Mouse (Mus musculus) lung, adult 2 months (tissue): Measurements from ENCODE around the gene Tmem80. TPM values are rescaled to one million over a fixed set of nuclear protein-coding genes. Genes with fewer than 3 reads are reported as not detected.

Source experiments
- DNase-seq: peaks from one replicate; pipeline ENCODE4 v3.0.0; 2022
- H3K4me1 ChIP-seq: fragments of 200-500 bp; 2 replicates; pipeline ENCODE4 v1.6.1; 2011; ENCODE audit warnings: low read length; ENCODE audit not compliant: control insufficient read depth, insufficient read depth
- H3K4me3 ChIP-seq: fragments of 200-500 bp; replicated peaks from 2 replicates; pipeline ENCODE3; 2011; ENCODE audit warnings: low read depth, mild to moderate bottlenecking, control low read depth, low read length; ENCODE audit errors: extremely low read depth
- CTCF ChIP-seq: fragments of 200-500 bp; IDR thresholded peaks from 2 replicates; pipeline ENCODE4 v1.5.1; 2011; ENCODE audit warnings: mild to moderate bottlenecking, low read length, control low read depth; ENCODE audit not compliant: insufficient read depth
- POLR2A ChIP-seq: fragments of 200-500 bp; IDR thresholded peaks from 2 replicates; pipeline ENCODE4 v1.6.1; 2011; ENCODE audit warnings: low read depth, mild to moderate bottlenecking, control low read depth, low read length, borderline replicate concordance; ENCODE audit errors: extremely low read depth
- WGBS: fragments of 180-500 bp; shearing (Covaris S2); methylation state at CpG from one replicate; pipeline ENCODE4 v1.1.7; 2018; 5-methylcytosine and 5-hydroxymethylcytosine counted together
- polyA plus RNA-seq: library from polyadenylated mRNA; depleted of rRNA; stranded (reverse); fragments of >200 nt; gene quantifications from 2 replicates; pipeline ENCODE4 v1.2.3, GENCODE M21; 2012

Gene Tmem80
- polyA plus RNA-seq, 1 experiment: 49.2 TPM

DNA sequence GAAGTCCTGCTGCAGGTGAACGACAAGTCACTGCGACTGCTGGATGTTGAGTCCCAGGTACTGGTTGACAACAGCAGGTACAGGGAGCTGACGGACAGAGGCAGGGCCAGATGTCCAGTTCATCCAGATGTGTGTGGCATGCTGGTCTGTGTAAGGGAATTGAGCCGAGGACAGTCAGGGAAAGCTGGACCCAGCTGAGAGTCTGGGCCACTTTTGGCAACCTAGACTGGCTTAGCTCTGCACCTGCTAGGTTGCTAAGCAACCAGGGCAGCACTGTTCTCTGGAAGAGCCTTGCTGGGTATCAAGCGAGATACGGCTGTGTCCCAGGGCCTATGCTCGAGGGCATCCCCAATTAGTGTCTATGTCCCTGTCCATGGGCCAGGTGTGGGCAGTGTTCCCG, 27.5 kb downstream of the Tmem80 start:
- 81% methylated on average over 8 of the region's 8 CpGs for WGBS
- TF ChIP-seq CTCF: no peak
- no peak for TF ChIP-seq POLR2A
- DNase-seq: no peak
- Histone ChIP-seq H3K4me1 (no peaks in the 10 kb centered on the region), H3K4me3 (no peak overlapping the region)

GRCm38 (mm10) chr7:141355626-141356326, 28.2 kb downstream of the Tmem80 start:
- DNase-seq: no peak
- no peak overlapping the region for H3K4me3 ChIP-seq
- 0 out of 2 replicates have a peak, but pooled peaks have one; percentile 9 for TF ChIP-seq CTCF
- no peak for TF ChIP-seq POLR2A
- no peaks in the 10 kb centered on the region for H3K4me1 ChIP-seq
- 62% methylated on average over 12 of the region's 12 CpGs for WGBS

- TF ChIP-seq CTCF: no peak
- TF ChIP-seq POLR2A: no peak
- Histone ChIP-seq H3K4me3 (no peak overlapping the region), H3K4me1 (no peaks in the 10 kb centered on the region)
- WGBS: 72% methylated on average over 14 of the region's 14 CpGs
- DNase-seq: no peak
Measured at GRCm38 (mm10) chr7:141356971-141357370, 29.4 kb downstream of the Tmem80 start.

DNA sequence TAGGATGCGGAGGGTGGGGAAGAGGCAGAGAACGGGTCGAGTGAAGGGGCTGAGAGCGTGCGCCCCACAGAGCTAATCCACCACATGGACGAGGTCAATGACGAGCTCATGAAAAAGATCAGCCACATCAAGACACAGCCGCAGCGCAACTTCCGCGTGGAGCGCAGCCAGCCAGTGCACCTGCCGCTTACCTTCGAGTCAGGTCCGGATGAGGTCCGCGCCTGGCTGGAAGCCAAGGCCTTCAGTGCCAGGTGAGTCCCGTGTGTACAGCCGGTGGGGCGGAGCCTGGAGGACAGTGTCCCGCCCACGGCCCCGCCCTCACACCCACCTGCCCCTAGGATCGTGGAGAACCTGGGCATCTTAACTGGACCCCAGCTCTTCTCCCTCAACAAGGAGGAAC, 34.0 kb downstream of the Tmem80 start:
- 15% methylated on average over 24 of the region's 24 CpGs for WGBS

GRCm38 (mm10) chr7:141363106-141363751, 35.7 kb downstream of the Tmem80 start:
- WGBS: 55% methylated on average over 4 of the region's 4 CpGs
- Histone ChIP-seq H3K4me1 (no peaks in the 10 kb centered on the region), H3K4me3 (no peak overlapping the region)
- peak; percentile 55 for DNase-seq
- TF ChIP-seq POLR2A (no peak), CTCF (peak; percentile 72)

More for the DNA sequence above, 34.0 kb downstream of the Tmem80 start:
- DNase-seq: peak; percentile 52
- no peaks in the 10 kb centered on the region for H3K4me1 ChIP-seq
- no peak overlapping the region for H3K4me3 ChIP-seq
- TF ChIP-seq CTCF (no peak), POLR2A (no peak)

- WGBS: 70% methylated on average over 2 of the region's 2 CpGs
- Histone ChIP-seq H3K4me1 (no peaks in the 10 kb centered on the region), H3K4me3 (no peak overlapping the region)
- DNase-seq: no peak
- TF ChIP-seq CTCF: no peak
- no peak for TF ChIP-seq POLR2A
Measured at GRCm38 (mm10) chr7:141363752-141364125, 36.2 kb downstream of the Tmem80 start.

GRCm38 (mm10) chr7:141364349-141365048, 37.0 kb downstream of the Tmem80 start:
- DNase-seq: no peak
- TF ChIP-seq POLR2A: no peak
- no peak for TF ChIP-seq CTCF
- Histone ChIP-seq H3K4me3 (no peak overlapping the region), H3K4me1 (no peaks in the 10 kb centered on the region)
- WGBS: 77% methylated on average over 5 of the region's 5 CpGs

DNA sequence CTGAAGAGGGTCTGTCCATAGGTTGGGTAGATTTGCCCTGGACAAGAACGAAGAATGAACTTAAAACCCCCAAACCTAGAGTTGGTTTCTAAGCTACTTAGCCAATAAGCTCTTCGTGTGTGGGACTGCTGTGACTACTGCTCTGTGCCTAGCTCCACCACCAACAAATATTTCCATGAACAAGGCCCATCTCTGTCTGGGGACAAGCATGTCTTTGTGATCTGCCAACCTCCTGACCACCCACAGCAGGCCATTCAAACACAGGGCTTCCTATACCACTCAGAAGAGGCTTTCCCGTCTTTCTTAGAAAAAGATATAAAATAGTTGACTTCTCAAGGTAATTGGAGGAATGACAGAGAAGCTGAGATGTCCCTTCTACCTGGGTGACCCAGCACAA, 37.5 kb downstream of the Tmem80 start:
- WGBS: 63% methylated on average over 3 of the region's 3 CpGs
- DNase-seq: no peak
- TF ChIP-seq CTCF: no peak
- no peak for TF ChIP-seq POLR2A
- H3K4me3 ChIP-seq: no peak overlapping the region
- H3K4me1 ChIP-seq: no peaks in the 10 kb centered on the region

DNA sequence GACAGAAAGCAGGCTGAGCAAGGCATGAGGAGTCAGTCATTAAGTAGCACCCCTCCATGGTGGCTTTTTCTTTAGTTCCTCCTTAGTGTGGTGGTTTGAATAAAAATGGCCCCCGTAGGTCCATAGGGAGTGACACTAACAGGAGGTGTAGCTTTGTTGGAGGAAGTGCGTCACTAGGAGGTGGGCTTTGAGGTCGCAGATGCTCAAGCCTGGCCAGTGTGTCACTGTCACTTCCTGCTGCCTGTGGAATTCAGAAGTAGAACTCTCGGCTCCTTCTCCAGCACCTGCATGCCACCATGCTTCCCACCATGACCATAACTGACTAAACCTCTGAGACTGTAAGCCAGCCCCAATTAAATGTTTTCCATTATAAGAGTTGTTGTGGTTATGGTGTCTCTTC, 39.8 kb downstream of the Tmem80 start:
- DNase-seq: no peak
- H3K4me3 ChIP-seq: no peak overlapping the region
- WGBS: 70% methylated on average over 4 of the region's 4 CpGs
- no peaks in the 10 kb centered on the region for H3K4me1 ChIP-seq
- no peak for TF ChIP-seq CTCF
- no peak for TF ChIP-seq POLR2A
